Mouse (Mus musculus) adrenal gland, postnatal 14 days (tissue): ENCODE data around the gene Nop16. TPM values are rescaled to one million over a fixed set of nuclear protein-coding genes. Genes with fewer than 3 reads are reported as not detected.

Experiments
- DNase-seq: peaks from one replicate; pipeline ENCODE4 v3.0.0; 2021; ENCODE audit warnings: mixed read lengths
- total RNA-seq: library from RNA; stranded (reverse); gene quantifications from 2 replicates; pipeline ENCODE4 v1.2.3, GENCODE M21; 2021

Gene Nop16
- total RNA-seq, 1 experiment from 2014 or later: 56.0 TPM

GRCm38 (mm10) chr13:54596870-54597269, 7.0 kb upstream of the Nop16 start:
- DNase-seq: no peak

- DNase-seq: no peak
These were observed 6.3 kb upstream of the Nop16 start for GRCm38 (mm10) chr13:54596107-54596690.

GRCm38 (mm10) chr13:54593617-54594016, 3.7 kb upstream of the Nop16 start:
- no peak for DNase-seq

GRCm38 (mm10) chr13:54591776-54592356, 2.0 kb upstream of the Nop16 start:
- no peak for DNase-seq

- no peak for DNase-seq
These were observed 385 bp downstream of the Nop16 start for GRCm38 (mm10) chr13:54589414-54589995.

- no peak for DNase-seq
These were observed 4.1 kb downstream of the Nop16 start for GRCm38 (mm10) chr13:54585831-54586230.

GRCm38 (mm10) chr13:54582860-54583259, 7.0 kb downstream of the Nop16 start:
- no peak for DNase-seq

GRCm38 (mm10) chr13:54582126-54582525, 7.8 kb downstream of the Nop16 start:
- peak; percentile 65 for DNase-seq

GRCm38 (mm10) chr13:54581385-54581784, 8.5 kb downstream of the Nop16 start:
- no peak for DNase-seq

GRCm38 (mm10) chr13:54577652-54578507, 12.0 kb downstream of the Nop16 start:
- no peak for DNase-seq

- peak; percentile 44 for DNase-seq
These were observed 14.4 kb downstream of the Nop16 start for GRCm38 (mm10) chr13:54575489-54575888.

GRCm38 (mm10) chr13:54574854-54575481, 14.9 kb downstream of the Nop16 start, which contains the start of gene Arl10:
Arl10 (plus strand) TSS chr13:54575015.
- peak; percentile 88 for DNase-seq

- no peak for DNase-seq
These were observed 17.3 kb downstream of the Nop16 start for GRCm38 (mm10) chr13:54572621-54573020.

- DNase-seq: peak; percentile 49
These were observed 18.3 kb downstream of the Nop16 start for GRCm38 (mm10) chr13:54571637-54572036.

- DNase-seq: peak; percentile 59
These were observed 19.2 kb downstream of the Nop16 start for GRCm38 (mm10) chr13:54570736-54571135.

- no peak for DNase-seq
These were observed 20.6 kb downstream of the Nop16 start for GRCm38 (mm10) chr13:54569282-54569681.

GRCm38 (mm10) chr13:54568380-54568779, 21.5 kb downstream of the Nop16 start:
- no peak for DNase-seq

- DNase-seq: peak; percentile 66
These were observed 24.1 kb downstream of the Nop16 start for GRCm38 (mm10) chr13:54565594-54566345.

GRCm38 (mm10) chr13:54565201-54565581, 24.7 kb downstream of the Nop16 start, which contains the start of gene 4833439L19Rik:
4833439L19Rik (minus strand) TSS chr13:54565435.
- peak; percentile 97 for DNase-seq

- peak; percentile 31 for DNase-seq
These were observed 25.4 kb downstream of the Nop16 start for GRCm38 (mm10) chr13:54564232-54565200.
